ENCODE assay signal across 20 mouse cellular contexts in the genomic region with DNA sequence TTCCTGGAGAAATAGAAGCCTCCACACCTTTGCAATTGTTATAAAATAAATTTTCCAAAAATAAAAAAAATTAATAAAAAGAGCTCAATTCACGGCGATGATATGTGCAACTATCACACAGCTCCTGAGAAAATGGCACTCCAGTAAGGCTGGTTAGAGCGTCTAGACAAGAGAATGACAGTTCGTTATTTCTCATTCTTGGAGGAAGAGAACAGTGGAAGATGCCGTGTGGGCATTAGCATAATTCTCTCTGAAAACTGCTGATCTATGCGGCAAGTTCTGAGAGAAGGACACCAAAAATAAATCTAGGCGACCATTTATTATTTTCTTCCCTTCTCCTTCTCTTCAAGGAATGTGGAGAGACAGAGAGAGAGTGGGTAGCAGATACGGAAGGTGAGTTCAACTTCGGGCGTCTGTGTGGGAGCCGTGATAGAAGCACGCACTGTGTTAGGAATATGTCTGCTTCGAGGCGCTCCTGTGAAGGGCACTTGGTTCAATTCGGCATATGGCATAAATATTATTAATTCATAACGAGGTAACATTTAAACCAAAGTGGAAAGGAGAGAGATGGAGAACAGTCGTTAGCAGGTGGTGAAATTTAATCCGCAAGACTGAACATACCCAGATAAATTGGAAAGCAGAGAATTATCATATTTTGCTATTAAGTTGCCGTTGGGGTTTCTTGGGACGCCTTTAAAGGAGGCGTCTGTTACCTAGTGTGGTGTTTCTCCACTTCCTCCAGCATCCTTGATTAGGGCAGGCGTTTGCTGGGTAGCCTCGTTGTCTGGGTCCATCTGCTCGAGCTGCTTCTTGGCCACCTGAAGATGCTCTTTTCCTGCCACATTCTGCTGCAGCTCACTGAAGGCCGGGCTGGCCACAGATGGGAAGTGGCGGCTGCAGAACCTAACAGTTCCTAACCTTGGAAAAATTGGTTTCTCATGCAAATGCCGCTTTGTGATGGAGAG.
DNase-seq lines count a peak whose midpoint lies in the region; ATAC-seq lines count a peak whose summit lies in the region.
"Had no signal": no experiment of that assay in that cellular context is flagged by ENCODE, and none has a peak within 500 bp of the region (broad histone marks: within the 10 kb centered on the region; RNA-seq: fewer than 3 reads in every experiment).

No protein-coding gene starts in this region.

- peak; percentile 21 for DNase-seq in left cerebral cortex, postnatal 4 days
- no peak for DNase-seq in left cerebral cortex, adult 11 months (ENCODE audit: low spot score)
- DNase-seq in cerebellum, adult 9-10 months = peak; percentile 78
- DNase-seq in urinary bladder, adult 18-20 months (ENCODE audit: low spot score in 2 of 2) = no peak
- DNase-seq: adrenal gland, postnatal 10 days; embryo, embryonic 11 days; midbrain, embryonic 14.5 days; thymus, adult 2 months had no signal

- H3K27ac ChIP-seq in forebrain, embryonic 13.5 days = 0 out of 2 replicates have a peak overlapping the region, but pooled peaks have one; percentile 31
- H3K27ac ChIP-seq in forebrain, embryonic 12.5 days = no peak overlapping the region
- H3K27ac ChIP-seq in forebrain, embryonic 16.5 days (ENCODE audit: low read length) = peak overlapping the region; percentile 30; the same call in 1 of the 2 replicates
- H3K27ac ChIP-seq: heart, embryonic 10.5 days; hindbrain, embryonic 15.5 days; liver, embryonic 15.5 days; macrophage; stomach, embryonic 15.5 days had no signal

- no peaks in the 10 kb centered on the region for H3K36me3 ChIP-seq in forebrain, embryonic 13.5 days (ENCODE audit: poor library complexity, severe bottlenecking)
- no peaks in the 10 kb centered on the region for H3K36me3 ChIP-seq in forebrain, embryonic 12.5 days (replicated peaks)
- H3K36me3 ChIP-seq in forebrain, embryonic 16.5 days (ENCODE audit: control insufficient read depth, insufficient read depth) = no peaks in the 10 kb centered on the region
- H3K36me3 ChIP-seq: G1E; heart, embryonic 10.5 days; hindbrain, embryonic 15.5 days; liver, embryonic 15.5 days; stomach, embryonic 15.5 days had no signal

- H3K27me3 ChIP-seq in forebrain, embryonic 13.5 days = no peaks in the 10 kb centered on the region
- H3K27me3 ChIP-seq in forebrain, embryonic 12.5 days = no peaks in the 10 kb centered on the region; the same call in 1 of the 2 replicates
- H3K27me3 ChIP-seq in forebrain, embryonic 16.5 days (replicated peaks; ENCODE audit: control insufficient read depth, insufficient read depth, low read length) = no peaks in the 10 kb centered on the region
- H3K27me3 ChIP-seq: hindbrain, embryonic 15.5 days; stomach, embryonic 15.5 days had no signal

- no peak overlapping the region for H3K9ac ChIP-seq in forebrain, embryonic 13.5 days
- no peak overlapping the region for H3K9ac ChIP-seq in forebrain, embryonic 12.5 days
- H3K9ac ChIP-seq in forebrain, embryonic 16.5 days (replicated peaks; ENCODE audit: low read depth, low read length) = no peak overlapping the region
- H3K9ac ChIP-seq: hindbrain, embryonic 15.5 days; liver, embryonic 15.5 days; stomach, embryonic 15.5 days had no signal

- H3K4me3 ChIP-seq in forebrain, embryonic 13.5 days = no peak overlapping the region
- H3K4me3 ChIP-seq in forebrain, embryonic 12.5 days (replicated peaks) = no peak overlapping the region
- no peak overlapping the region for H3K4me3 ChIP-seq in forebrain, embryonic 16.5 days (replicated peaks; ENCODE audit: low read length)
- H3K4me3 ChIP-seq: heart, embryonic 10.5 days; hindbrain, embryonic 15.5 days; liver, embryonic 15.5 days; stomach, embryonic 15.5 days had no signal

- intact Hi-C loops in left cerebral cortex, postnatal 4 days (cut with DNase I) = no loop called here

- H3K4me2 ChIP-seq in forebrain, embryonic 13.5 days = no peak overlapping the region
- H3K4me2 ChIP-seq in forebrain, embryonic 12.5 days = no peak overlapping the region
- H3K4me2 ChIP-seq in forebrain, embryonic 16.5 days (ENCODE audit: low read length) = no peak overlapping the region
- H3K4me2 ChIP-seq: hindbrain, embryonic 15.5 days; liver, embryonic 15.5 days; stomach, embryonic 15.5 days had no signal

- WGBS in forebrain, embryonic 13.5 days = 68% methylated on average over 27 of the region's 27 CpGs
- 77% methylated on average over 27 of the region's 27 CpGs for WGBS in forebrain, embryonic 12.5 days
- WGBS in forebrain, embryonic 16.5 days = 53% methylated on average over 27 of the region's 27 CpGs

- ATAC-seq in forebrain, embryonic 13.5 days = peak; percentile 78
- no peak for ATAC-seq in forebrain, embryonic 12.5 days (ENCODE audit: low FRiP score)
- peak; percentile 73 for ATAC-seq in forebrain, embryonic 16.5 days
- ATAC-seq in megakaryocyte, adult 5-6 weeks (ENCODE audit: poor library complexity, severe bottlenecking) = no peak
- ATAC-seq: activated CD4-positive, CD25-positive, alpha-beta regulatory T cell, adult 4 months; intestine, postnatal 0 days had no signal

- H3K4me1 ChIP-seq in forebrain, embryonic 13.5 days = peaks cover 12% of the 10 kb centered on the region
- H3K4me1 ChIP-seq in forebrain, embryonic 12.5 days = no peaks in the 10 kb centered on the region
- H3K4me1 ChIP-seq in forebrain, embryonic 16.5 days (replicated peaks; ENCODE audit: control insufficient read depth, insufficient read depth, low read length) = peaks cover 8% of the 10 kb centered on the region; the same call in 1 of the 2 replicates
- H3K4me1 ChIP-seq: heart, embryonic 10.5 days; liver, embryonic 15.5 days; stomach, embryonic 15.5 days had no signal

- no peaks in the 10 kb centered on the region for H3K9me3 ChIP-seq in forebrain, embryonic 13.5 days (replicated peaks)
- H3K9me3 ChIP-seq in forebrain, embryonic 12.5 days = no peaks in the 10 kb centered on the region
- H3K9me3 ChIP-seq in forebrain, embryonic 16.5 days (ENCODE audit: control insufficient read depth, low read length) = no peaks in the 10 kb centered on the region
- H3K9me3 ChIP-seq: G1E; heart, embryonic 10.5 days; hindbrain, embryonic 15.5 days; liver, embryonic 15.5 days; stomach, embryonic 15.5 days had no signal

Comparison
In these comparisons a context has a peak if more than half of its experiments do, and no peak if none do; other contexts are left out.
1. ATAC-seq: peak in forebrain, embryonic 13.5 days (single experiment) and forebrain, embryonic 16.5 days (single experiment); none in forebrain, embryonic 12.5 days (single experiment) and megakaryocyte, adult 5-6 weeks (single experiment).
2. DNase-seq: peak in left cerebral cortex, postnatal 4 days (single experiment) and cerebellum, adult 9-10 months (single experiment); none in left cerebral cortex, adult 11 months (single experiment) and urinary bladder, adult 18-20 months (0 of 2).